Mouse (Mus musculus) ES-E14 (cell line): Measurements from ENCODE around the gene Rex1bd.

Source experiments
- HCFC1 ChIP-seq: IDR thresholded peaks from 2 replicates; pipeline ENCODE4 v1.6.1; 2012; ENCODE audit warnings: low read length, inconsistent platforms, borderline replicate concordance; ENCODE audit not compliant: insufficient read depth
- MAFK ChIP-seq: IDR thresholded peaks from 2 replicates; pipeline ENCODE4 v1.6.1; 2014; ENCODE audit warnings: mild to moderate bottlenecking, low read depth, low read length, inconsistent platforms; ENCODE audit not compliant: insufficient read depth
- ZC3H11A ChIP-seq: IDR thresholded peaks from 2 replicates; pipeline ENCODE4 v1.6.1; 2012; ENCODE audit warnings: low read depth, mild to moderate bottlenecking, inconsistent platforms, low read length, borderline replicate concordance
- ZNF384 ChIP-seq: IDR thresholded peaks from 2 replicates; pipeline ENCODE4 v1.6.1; 2012; ENCODE audit warnings: low read depth, low read length, inconsistent platforms

DNA sequence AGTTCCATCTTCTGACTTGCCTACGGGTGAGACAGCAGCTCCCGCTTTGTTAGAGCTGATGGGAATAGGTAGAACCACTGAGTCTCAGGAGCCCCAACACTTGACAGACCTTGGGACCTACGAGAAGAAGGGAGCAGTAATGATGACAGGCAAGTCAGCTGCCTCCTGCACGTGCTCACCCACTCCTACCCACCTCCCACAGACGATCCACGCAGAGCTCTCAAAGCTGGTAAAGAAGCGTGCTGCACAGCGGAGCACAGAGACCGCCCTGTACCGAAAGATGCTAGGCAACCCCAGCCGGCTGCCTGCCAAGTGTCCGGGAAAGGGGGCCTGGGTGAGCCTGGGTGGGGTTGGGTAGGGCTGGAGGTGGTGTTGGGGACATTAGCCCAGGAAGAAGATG is 27.7 kb upstream of the Rex1bd start:
- no peak for TF ChIP-seq HCFC1
- TF ChIP-seq ZC3H11A, result no peak
- no peak for TF ChIP-seq ZNF384
- TF ChIP-seq MAFK, result no peak
